Mouse (Mus musculus) liver, postnatal 0 days (tissue): ENCODE data around the gene Cyth4. TPM values are rescaled to one million over a fixed set of nuclear protein-coding genes. Genes with fewer than 3 reads are reported as not detected.

Experiments
- ATAC-seq: fragments of 200-750 bp; cut with Nextera tagmentation; 2 replicates; pipeline ENCODE4 v1.8.0; 2017; ENCODE audit warnings: mild to moderate bottlenecking, moderate library complexity
- DNase-seq: peaks from one replicate; pipeline ENCODE4 v3.0.0-alpha.2; 2016
- H3K27ac ChIP-seq: fragments of 300-500 bp; sonication (generic); 2 replicates; pipeline ENCODE4 v1.5.1; 2014; ENCODE audit warnings: antibody characterized with exemption, moderate library complexity, mild to moderate bottlenecking, low read depth
- H3K27me3 ChIP-seq: fragments of 300-500 bp; sonication (generic); 2 replicates; pipeline ENCODE4 v1.6.1; 2014; ENCODE audit warnings: low read length, control low read depth, mixed read lengths; ENCODE audit not compliant: insufficient read depth
- H3K36me3 ChIP-seq: fragments of 300-500 bp; sonication (generic); replicated peaks from 2 replicates; pipeline ENCODE4 v1.6.1; 2014; ENCODE audit warnings: mild to moderate bottlenecking, control low read depth, low read length, moderate library complexity, mixed read lengths; ENCODE audit not compliant: insufficient read depth
- H3K4me1 ChIP-seq: fragments of 300-500 bp; sonication (generic); 2 replicates; pipeline ENCODE4 v1.6.1; 2014; ENCODE audit warnings: antibody characterized with exemption, mild to moderate bottlenecking, control low read depth; ENCODE audit not compliant: insufficient read depth
- H3K4me2 ChIP-seq: fragments of 300-500 bp; sonication (generic); 2 replicates; pipeline ENCODE4 v1.6.1; 2014; ENCODE audit warnings: low read depth, mild to moderate bottlenecking, low read length, moderate library complexity, mixed read lengths
- H3K4me3 ChIP-seq: fragments of 300-500 bp; sonication (generic); 2 replicates; pipeline ENCODE4 v1.5.1; 2014; ENCODE audit warnings: low read depth, low read length
- H3K9ac ChIP-seq: fragments of 300-500 bp; sonication (generic); replicated peaks from 2 replicates; pipeline ENCODE4 v1.6.1; 2014; ENCODE audit warnings: mild to moderate bottlenecking, moderate library complexity
- H3K9me3 ChIP-seq: fragments of 300-500 bp; sonication (generic); 2 replicates; pipeline ENCODE4 v1.6.1; 2016; ENCODE audit warnings: mild to moderate bottlenecking, control low read depth, low read length, mixed read lengths
- CTCF ChIP-seq: sonication (generic); IDR thresholded peaks from 2 replicates; pipeline ENCODE4 v1.5.1; 2016; ENCODE audit warnings: antibody characterized with exemption, low read depth
- EP300 ChIP-seq: IDR thresholded peaks from 2 replicates; pipeline ENCODE4 v1.6.1; 2016; ENCODE audit warnings: antibody characterized with exemption, low read depth, mild to moderate bottlenecking
- WGBS: fragments of 180-500 bp; shearing (Covaris S2); extraction: QIAGEN DNeasy Blood & Tissue Kit; methylation state at CpG from one replicate; pipeline ENCODE4 v1.1.7; 2014; ENCODE audit not compliant: insufficient replicate concordance; 5-methylcytosine and 5-hydroxymethylcytosine counted together
- polyA plus RNA-seq: library from polyadenylated mRNA; unstranded; fragments of >200 nt; fragmentation: Nextera tagmentation; extraction: Ambion mirVana; gene quantifications from 2 replicates; pipeline ENCODE4 v1.2.1, GENCODE M21; 2015

The Cyth4 gene
- polyA plus RNA-seq, 1 experiment from 2014 or later, result 13.3 TPM

DNA sequence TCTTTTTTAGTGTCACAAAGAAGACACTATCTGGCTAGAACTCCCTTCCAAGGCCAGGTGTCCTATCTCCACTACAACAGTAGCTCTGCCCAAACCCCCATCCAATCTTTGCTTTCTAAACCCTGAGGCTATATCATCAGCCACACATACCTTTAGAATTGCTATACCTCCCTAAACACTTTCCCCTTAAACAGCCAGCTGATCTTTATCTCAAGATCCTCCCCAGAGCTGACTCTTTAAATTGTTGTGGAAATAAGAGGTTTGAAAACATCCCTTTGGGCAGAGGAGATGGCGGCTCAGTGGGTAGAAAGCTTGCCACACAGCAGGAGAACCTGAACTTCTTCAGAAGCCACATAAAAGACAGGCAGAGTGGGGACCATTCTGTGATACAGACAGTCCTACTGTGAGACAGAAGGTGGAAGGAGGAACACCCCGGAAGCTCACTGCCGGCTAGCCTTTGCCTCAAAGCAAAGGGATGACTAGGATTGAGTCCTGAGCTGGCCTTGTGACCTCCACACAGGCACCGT, 20.5 kb upstream of the Cyth4 start:
- Histone ChIP-seq H3K9ac (no peak overlapping the region), H3K4me3 (no peak overlapping the region), H3K4me2 (no peak overlapping the region), H3K27me3 (no peaks in the 10 kb centered on the region), H3K4me1 (peaks cover 28% of the 10 kb centered on the region), H3K9me3 (no peaks in the 10 kb centered on the region), H3K36me3 (no peaks in the 10 kb centered on the region), H3K27ac (no peak overlapping the region)
- ATAC-seq (no peak), DNase-seq (no peak)
- no peak for TF ChIP-seq EP300
- no peak for TF ChIP-seq CTCF
- WGBS, result 64% methylated on average over 4 of the region's 4 CpGs

- DNase-seq (no peak), ATAC-seq (no peak)
- TF ChIP-seq CTCF (no peak), EP300 (no peak)
- no peak overlapping the region for H3K4me3 ChIP-seq
- no peaks in the 10 kb centered on the region for H3K9me3 ChIP-seq
- 41% methylated on average over 11 of the region's 11 CpGs for WGBS
- H3K27ac ChIP-seq, result no peak overlapping the region
- H3K27me3 ChIP-seq, result no peaks in the 10 kb centered on the region
- no peak overlapping the region for H3K9ac ChIP-seq
- no peak overlapping the region for H3K4me2 ChIP-seq
- no peaks in the 10 kb centered on the region for H3K36me3 ChIP-seq
- peaks cover 14% of the 10 kb centered on the region for H3K4me1 ChIP-seq
Observed at GRCm38 (mm10) chr15:78583352-78583751, 13.5 kb upstream of the Cyth4 start.

DNA sequence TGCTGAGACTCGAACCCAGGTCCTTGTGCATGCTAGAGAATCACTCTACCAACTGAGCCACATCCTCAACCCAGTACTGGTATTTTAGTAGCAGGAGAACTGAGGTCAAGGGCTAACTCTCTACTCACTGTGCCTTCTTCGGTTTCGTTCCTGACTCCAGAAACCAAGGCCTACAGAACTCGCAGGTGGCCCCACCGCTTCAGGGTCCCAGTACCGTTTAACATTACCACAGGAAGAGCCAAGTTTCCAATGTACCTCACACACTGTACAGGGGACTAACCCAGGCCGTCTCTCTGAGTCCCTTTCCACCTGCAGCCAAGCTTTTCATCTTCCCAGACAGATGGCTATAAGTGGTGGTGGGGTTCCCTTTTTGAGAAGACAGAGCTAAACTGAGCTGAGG, 11.4 kb upstream of the Cyth4 start:
- WGBS, result 68% methylated on average over 7 of the region's 7 CpGs
- H3K9me3 ChIP-seq, result no peaks in the 10 kb centered on the region
- no peak overlapping the region for H3K27ac ChIP-seq
- DNase-seq, result no peak
- H3K27me3 ChIP-seq, result no peaks in the 10 kb centered on the region
- H3K4me3 ChIP-seq, result no peak overlapping the region
- ATAC-seq, result no peak
- H3K4me1 ChIP-seq, result peaks cover 10% of the 10 kb centered on the region
- H3K9ac ChIP-seq, result no peak overlapping the region
- no peak for TF ChIP-seq CTCF
- no peak for TF ChIP-seq EP300
- no peak overlapping the region for H3K4me2 ChIP-seq
- no peaks in the 10 kb centered on the region for H3K36me3 ChIP-seq

DNA sequence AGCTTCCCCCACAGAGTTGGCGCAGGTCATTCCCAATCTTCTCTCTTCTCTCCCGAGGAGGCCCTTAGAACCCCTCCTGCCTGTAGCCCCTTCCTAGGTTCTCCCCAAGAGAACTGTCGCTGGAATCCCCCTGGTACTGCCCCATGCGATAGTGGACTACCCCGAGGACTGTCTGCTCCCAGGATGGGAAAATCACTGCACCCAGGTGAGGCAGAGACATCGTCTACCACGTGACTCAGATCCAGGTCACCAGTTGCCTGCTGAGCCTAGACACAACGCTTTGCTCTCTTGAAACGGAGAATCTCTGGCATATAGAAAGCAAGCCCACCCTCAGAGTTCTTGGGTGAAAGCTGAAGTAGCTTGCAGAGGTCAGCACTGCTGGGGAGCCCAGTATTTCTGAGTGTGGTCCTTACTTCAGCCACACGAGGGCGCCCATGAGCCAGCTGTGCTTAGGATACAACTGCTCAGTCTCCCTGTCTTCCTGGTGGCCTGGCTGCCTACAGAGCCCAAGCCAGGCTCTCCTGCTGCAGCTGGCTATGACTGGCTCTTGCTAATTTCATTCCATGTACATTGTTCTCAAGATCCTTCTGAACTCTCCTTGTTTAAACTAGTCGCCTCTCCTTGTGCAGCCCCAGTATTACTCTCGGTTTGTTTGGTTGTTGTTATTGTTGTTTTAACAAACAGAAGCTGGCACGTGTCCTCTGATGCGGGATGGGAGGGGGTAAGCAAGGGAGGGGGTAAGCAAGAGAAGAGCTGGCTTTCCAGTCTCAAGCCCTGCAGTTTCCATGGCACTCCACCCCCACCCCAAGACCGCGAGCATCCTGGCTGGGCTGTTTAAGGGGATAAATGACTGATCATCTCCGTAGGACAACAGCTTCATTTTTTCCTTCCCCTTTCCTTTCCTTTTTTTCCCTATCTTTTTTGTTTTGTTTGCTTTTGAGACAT, 9.5 kb upstream of the Cyth4 start:
- H3K9me3 ChIP-seq, result no peaks in the 10 kb centered on the region
- no peak overlapping the region for H3K4me3 ChIP-seq
- TF ChIP-seq CTCF (peak; percentile 97), EP300 (no peak)
- WGBS, result 54% methylated on average over 18 of the region's 18 CpGs
- H3K27ac ChIP-seq, result no peak overlapping the region
- H3K27me3 ChIP-seq, result no peaks in the 10 kb centered on the region
- H3K4me2 ChIP-seq, result no peak overlapping the region
- DNase-seq (peak; percentile 87), ATAC-seq (peak; percentile 71)
- H3K4me1 ChIP-seq, result peaks cover 3% of the 10 kb centered on the region; the same call in 1 of the 2 replicates
- H3K9ac ChIP-seq, result no peak overlapping the region
- no peaks in the 10 kb centered on the region for H3K36me3 ChIP-seq

- Histone ChIP-seq H3K4me2 (no peak overlapping the region), H3K9me3 (no peaks in the 10 kb centered on the region), H3K27me3 (no peaks in the 10 kb centered on the region), H3K4me1 (peaks cover 3% of the 10 kb centered on the region; the same call in 1 of the 2 replicates), H3K4me3 (no peak overlapping the region), H3K27ac (no peak overlapping the region), H3K9ac (no peak overlapping the region), H3K36me3 (no peaks in the 10 kb centered on the region)
- WGBS, result 49% methylated on average over 4 of the region's 4 CpGs
- no peak for DNase-seq
- no peak for ATAC-seq
- TF ChIP-seq EP300 (no peak), CTCF (no peak)
Observed at GRCm38 (mm10) chr15:78588049-78588448, 8.8 kb upstream of the Cyth4 start.

- Histone ChIP-seq H3K9ac (no peak overlapping the region), H3K4me1 (peaks cover 3% of the 10 kb centered on the region; the same call in 1 of the 2 replicates), H3K36me3 (no peaks in the 10 kb centered on the region), H3K27me3 (no peaks in the 10 kb centered on the region), H3K9me3 (no peaks in the 10 kb centered on the region), H3K4me2 (no peak overlapping the region), H3K4me3 (no peak overlapping the region), H3K27ac (peak overlapping the region; percentile 41)
- peak; percentile 49 for DNase-seq
- no peak for TF ChIP-seq CTCF
- TF ChIP-seq EP300, result no peak
- WGBS, result 31% methylated on average over 4 of the region's 4 CpGs
- peak; percentile 64 for ATAC-seq
Observed at GRCm38 (mm10) chr15:78588900-78589299, 7.9 kb upstream of the Cyth4 start.
